Mouse (Mus musculus): Measurements from ENCODE around the gene Napsa. TPM values are rescaled to one million over a fixed set of nuclear protein-coding genes. Genes with fewer than 3 reads are reported as not detected.

The Napsa gene
- polyA plus RNA-seq, 1 experiment from 2014 or later: 2.1 TPM

DNA sequence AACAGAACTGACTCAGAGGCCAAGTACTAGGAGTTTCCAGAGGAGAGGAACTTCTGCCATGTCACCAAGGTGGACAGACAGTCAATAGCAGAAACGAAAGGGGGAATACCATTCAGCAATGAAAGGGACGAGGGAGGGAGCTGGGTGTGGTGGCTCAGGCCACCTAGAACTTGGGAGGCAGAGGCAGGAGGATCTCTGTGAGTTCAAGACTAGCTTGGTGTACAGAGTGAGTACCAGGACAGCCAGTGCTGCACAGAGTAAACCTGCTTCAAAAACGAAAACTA lies 52.3 kb downstream of the Napsa start:
- no peak overlapping the region for H3K4me2 ChIP-seq
- H3K27me3 ChIP-seq: 0 out of 2 replicates have a peak, but pooled peaks cover 5% of the 10 kb centered on the region
- H3K4me3 ChIP-seq: no peak overlapping the region
- H3K9ac ChIP-seq: no peak overlapping the region
- 75% methylated on average over 3 of the region's 3 CpGs for WGBS
- H3K27ac ChIP-seq: no peak overlapping the region
- H3K4me1 ChIP-seq: no peaks in the 10 kb centered on the region
- ATAC-seq (ENCODE audit: insufficient number of reproducible peaks, low FRiP score, low TSS enrichment, low read depth): no peak
- no peaks in the 10 kb centered on the region for H3K36me3 ChIP-seq
- H3K9me3 ChIP-seq: no peaks in the 10 kb centered on the region

DNA sequence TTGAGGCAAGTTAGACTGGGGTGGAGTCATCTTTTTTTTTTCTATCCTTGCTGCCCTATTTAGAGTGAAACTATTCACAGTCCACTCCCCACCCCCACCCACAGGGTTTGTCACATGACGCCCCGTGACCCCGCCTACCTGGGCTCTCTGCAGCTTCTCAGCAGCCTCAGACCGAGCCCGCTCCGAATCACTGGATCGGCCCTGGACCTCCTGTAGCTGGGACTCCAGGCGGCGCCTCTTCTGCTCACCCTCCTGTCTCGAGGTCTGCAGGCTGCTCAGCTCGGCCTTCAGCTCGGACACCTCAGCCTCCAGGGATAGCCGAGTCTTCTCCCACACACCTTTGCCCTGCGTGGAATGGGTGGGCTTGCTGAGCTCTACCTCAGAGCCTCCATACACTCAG lies 52.6 kb downstream of the Napsa start:
- Histone ChIP-seq H3K4me2 (no peak overlapping the region), H3K4me1 (no peaks in the 10 kb centered on the region), H3K27me3 (0 out of 2 replicates have a peak, but pooled peaks cover 5% of the 10 kb centered on the region), H3K36me3 (no peaks in the 10 kb centered on the region), H3K9ac (no peak overlapping the region), H3K27ac (no peak overlapping the region), H3K4me3 (no peak overlapping the region), H3K9me3 (no peaks in the 10 kb centered on the region)
- no peak for ATAC-seq (ENCODE audit: insufficient number of reproducible peaks, low FRiP score, low TSS enrichment, low read depth)
- 54% methylated on average over 14 of the region's 14 CpGs for WGBS

DNA sequence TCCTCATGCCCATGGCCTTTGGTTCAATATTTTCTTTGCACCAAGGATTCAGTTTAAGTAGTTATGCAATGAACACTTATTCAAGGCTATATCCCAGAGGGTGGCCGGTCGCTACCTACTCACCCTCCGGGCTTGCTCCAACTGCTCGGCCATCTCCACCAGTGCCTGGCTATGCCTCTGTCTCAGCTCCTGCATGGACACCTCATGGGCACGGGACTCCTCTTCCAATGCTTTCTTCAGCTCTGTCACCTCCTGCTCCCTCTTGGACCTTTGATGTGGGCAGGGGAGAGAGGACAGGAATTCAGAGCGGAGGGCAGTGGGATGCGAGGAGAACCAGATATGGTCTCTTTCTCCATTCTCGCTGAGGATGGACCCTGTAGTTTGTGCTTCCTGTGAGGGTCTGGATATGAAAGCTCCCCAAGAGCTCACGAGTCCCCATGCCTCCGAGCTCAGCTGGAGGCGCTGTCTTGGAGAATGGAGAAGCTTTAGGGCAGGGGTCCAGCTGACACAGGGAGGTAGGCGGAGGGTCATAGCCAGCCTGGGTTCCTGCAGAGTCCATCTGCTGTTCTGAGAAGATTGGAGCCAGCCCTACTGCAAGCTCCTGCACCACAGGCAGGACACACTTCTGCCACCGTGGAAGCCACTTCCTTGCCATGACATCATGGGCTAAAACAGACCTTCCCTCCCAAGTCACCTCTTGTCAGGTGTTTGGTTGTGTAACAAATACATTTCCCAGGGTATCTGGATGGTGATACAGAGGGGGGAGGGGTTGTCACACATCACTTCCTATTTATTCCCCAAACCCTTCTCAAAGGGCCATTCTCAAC lies 53.3 kb downstream of the Napsa start:
- Histone ChIP-seq H3K9ac (no peak overlapping the region), H3K36me3 (no peaks in the 10 kb centered on the region), H3K4me1 (no peaks in the 10 kb centered on the region), H3K4me2 (no peak overlapping the region), H3K27me3 (0 out of 2 replicates have a peak, but pooled peaks cover 5% of the 10 kb centered on the region), H3K4me3 (no peak overlapping the region), H3K27ac (no peak overlapping the region), H3K9me3 (no peaks in the 10 kb centered on the region)
- 82% methylated on average over 13 of the region's 13 CpGs for WGBS
- no peak for ATAC-seq (ENCODE audit: insufficient number of reproducible peaks, low FRiP score, low TSS enrichment, low read depth)

DNA sequence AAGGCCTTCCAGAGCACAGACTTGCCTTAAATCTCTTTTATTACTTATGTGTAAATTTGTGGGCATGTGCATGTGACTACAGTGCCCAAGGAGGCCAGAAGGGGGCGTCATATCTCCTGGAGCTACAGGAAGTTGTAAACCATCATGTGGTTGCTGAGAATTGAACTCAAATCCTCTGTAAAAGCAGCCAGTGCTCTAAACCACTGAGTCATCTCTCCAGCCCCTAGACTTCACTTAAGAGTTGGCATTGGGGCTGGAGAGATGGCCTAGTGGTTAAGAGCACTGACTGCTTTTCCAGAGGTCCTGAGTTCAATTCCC lies 53.8 kb downstream of the Napsa start:
- Histone ChIP-seq H3K4me2 (no peak overlapping the region), H3K4me1 (no peaks in the 10 kb centered on the region), H3K9me3 (no peaks in the 10 kb centered on the region), H3K9ac (no peak overlapping the region), H3K36me3 (no peaks in the 10 kb centered on the region), H3K27me3 (0 out of 2 replicates have a peak, but pooled peaks cover 5% of the 10 kb centered on the region), H3K27ac (no peak overlapping the region), H3K4me3 (no peak overlapping the region)
- WGBS: 61% methylated on average over 1 of the region's 1 CpGs
- no peak for ATAC-seq (ENCODE audit: insufficient number of reproducible peaks, low FRiP score, low TSS enrichment, low read depth)

DNA sequence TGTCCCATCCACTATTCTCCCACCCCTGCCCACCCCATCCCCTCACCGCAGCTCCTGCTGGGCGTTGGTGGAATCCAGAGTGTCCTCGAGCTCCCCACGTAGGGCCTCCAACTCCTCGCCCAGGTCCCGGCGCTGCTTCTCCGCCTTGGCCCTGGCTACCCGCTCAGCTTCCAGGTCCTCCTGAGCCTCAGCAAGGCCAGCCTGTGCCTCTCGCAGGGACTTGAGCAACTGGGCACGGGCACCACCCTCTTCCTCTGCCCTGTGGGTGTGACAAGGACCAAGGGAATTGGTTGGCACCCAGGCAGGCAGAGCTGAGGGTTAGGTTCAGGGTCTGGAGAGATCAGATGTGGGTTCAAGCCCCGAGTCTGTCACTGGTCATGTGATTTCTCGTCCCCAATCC lies 54.8 kb downstream of the Napsa start:
- Histone ChIP-seq H3K4me2 (no peak overlapping the region), H3K4me3 (no peak overlapping the region), H3K36me3 (no peaks in the 10 kb centered on the region), H3K4me1 (no peaks in the 10 kb centered on the region), H3K9me3 (no peaks in the 10 kb centered on the region), H3K27me3 (0 out of 2 replicates have a peak, but pooled peaks cover 6% of the 10 kb centered on the region), H3K9ac (no peak overlapping the region), H3K27ac (no peak overlapping the region)
- WGBS: 79% methylated on average over 13 of the region's 13 CpGs
- ATAC-seq (ENCODE audit: insufficient number of reproducible peaks, low FRiP score, low TSS enrichment, low read depth): no peak

DNA sequence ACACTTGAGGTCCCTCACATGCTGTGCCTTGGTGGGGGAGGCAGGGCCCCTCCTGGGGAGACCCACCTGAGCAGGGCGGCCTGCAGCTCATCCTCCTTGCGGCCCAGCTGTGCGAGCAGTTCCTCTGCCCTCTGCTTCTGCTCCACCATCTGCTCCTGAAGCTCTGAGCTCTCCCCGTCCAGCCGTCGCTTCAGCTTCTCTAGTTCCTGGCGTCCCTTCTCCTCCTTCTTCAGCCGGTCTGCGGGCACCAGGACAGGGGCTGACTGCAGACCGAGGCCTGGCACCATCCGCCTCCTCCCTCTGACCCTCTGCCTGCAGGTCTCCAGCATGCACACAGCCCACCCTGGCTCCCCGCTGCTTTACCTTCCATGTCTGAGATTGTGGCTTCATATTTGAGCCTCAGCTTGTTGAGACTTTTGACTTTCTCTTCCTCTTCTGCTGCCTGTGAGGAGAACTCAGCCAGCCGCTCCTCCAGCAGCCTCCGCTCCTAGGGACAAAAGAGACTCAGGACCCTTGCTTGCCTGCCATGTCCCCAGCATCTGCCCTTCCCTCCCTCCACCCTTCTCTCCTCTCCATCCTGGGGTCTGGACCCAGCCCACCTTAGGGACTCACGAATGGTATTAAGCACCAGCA lies 56.3 kb downstream of the Napsa start:
- Histone ChIP-seq H3K4me2 (no peak overlapping the region), H3K9ac (no peak overlapping the region), H3K27me3 (0 out of 2 replicates have a peak, but pooled peaks cover 17% of the 10 kb centered on the region), H3K36me3 (no peaks in the 10 kb centered on the region), H3K27ac (no peak overlapping the region), H3K9me3 (no peaks in the 10 kb centered on the region), H3K4me3 (no peak overlapping the region), H3K4me1 (no peaks in the 10 kb centered on the region)
- ATAC-seq (ENCODE audit: insufficient number of reproducible peaks, low FRiP score, low TSS enrichment, low read depth): no peak
- WGBS: 86% methylated on average over 15 of the region's 15 CpGs

DNA sequence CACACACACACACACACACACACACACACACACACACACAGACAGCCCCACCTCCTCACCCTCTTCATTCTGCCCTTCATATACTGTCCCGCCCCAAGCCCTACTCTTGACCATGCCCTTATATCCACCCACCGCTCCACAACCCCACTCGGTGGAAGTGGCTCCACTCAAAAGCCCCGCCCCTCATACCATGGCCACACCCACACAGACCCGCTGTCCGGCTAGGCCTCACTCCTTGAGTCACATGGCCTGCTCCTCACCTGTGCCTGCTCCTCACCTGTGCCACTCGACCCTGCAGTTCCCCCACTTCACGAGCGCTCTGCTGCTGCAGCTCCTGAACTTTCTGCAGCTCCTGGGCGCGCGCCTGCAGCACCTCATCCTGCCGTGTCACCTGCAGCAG lies 58.3 kb downstream of the Napsa start:
- Histone ChIP-seq H3K4me2 (no peak overlapping the region), H3K4me1 (no peaks in the 10 kb centered on the region), H3K4me3 (no peak overlapping the region), H3K27me3 (peaks cover 22% of the 10 kb centered on the region; the same call in 1 of the 2 replicates), H3K9ac (no peak overlapping the region), H3K27ac (no peak overlapping the region), H3K36me3 (no peaks in the 10 kb centered on the region), H3K9me3 (no peaks in the 10 kb centered on the region)
- no peak; the same call in 1 of the 2 replicates for ATAC-seq (ENCODE audit: insufficient number of reproducible peaks, low FRiP score, low TSS enrichment, low read depth)
- WGBS: 68% methylated on average over 13 of the region's 13 CpGs

DNA sequence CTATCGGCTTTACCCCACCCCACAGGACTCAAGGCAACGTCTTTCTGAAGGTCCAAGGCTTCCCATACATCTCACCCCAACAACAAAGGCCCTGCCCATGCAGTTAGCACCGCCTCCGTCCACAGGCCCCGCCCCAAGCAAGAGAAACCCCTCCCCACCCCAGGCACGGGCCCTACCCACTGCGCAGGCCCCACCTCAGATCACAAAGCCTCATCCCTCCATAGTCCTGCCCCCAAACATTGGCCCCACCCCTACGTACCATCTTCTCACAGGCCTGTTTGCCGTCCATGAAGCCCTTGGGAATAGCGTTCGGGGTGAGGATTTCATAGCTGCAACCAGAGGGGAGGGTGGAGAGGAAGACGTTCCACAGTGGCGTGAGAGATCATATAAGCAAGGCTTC lies 60.5 kb downstream of the Napsa start:
- Histone ChIP-seq H3K4me1 (no peaks in the 10 kb centered on the region), H3K9ac (no peak overlapping the region), H3K27me3 (peaks cover 22% of the 10 kb centered on the region; the same call in 1 of the 2 replicates), H3K36me3 (no peaks in the 10 kb centered on the region), H3K9me3 (no peaks in the 10 kb centered on the region), H3K27ac (no peak overlapping the region), H3K4me2 (no peak overlapping the region), H3K4me3 (no peak overlapping the region)
- 28% methylated on average over 13 of the region's 13 CpGs for WGBS
- no peak; the same call in 1 of the 2 replicates for ATAC-seq (ENCODE audit: insufficient number of reproducible peaks, low FRiP score, low TSS enrichment, low read depth)

DNA sequence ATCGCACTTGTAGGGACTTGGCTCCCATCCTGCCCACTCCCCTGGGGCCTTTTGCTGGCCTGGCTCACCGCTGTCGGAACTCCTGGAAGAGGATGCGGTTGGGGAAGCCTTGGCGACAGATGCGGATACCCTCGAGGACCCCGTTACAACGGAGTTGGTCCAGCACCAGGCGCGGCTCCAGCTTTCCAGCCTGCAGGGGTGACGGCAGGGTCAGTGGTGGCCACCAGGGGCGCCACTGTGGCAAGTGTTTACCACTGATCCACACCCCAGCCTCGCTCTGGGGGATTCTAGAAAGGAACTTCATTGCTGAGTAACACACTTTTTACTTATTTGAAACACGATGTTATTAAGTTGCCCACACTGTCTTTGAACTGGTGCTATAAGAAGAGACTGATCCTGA lies 61.2 kb downstream of the Napsa start:
- no peak for ATAC-seq (ENCODE audit: insufficient number of reproducible peaks, low FRiP score, low TSS enrichment, low read depth)
- peaks cover 27% of the 10 kb centered on the region for H3K27me3 ChIP-seq
- no peak overlapping the region for H3K27ac ChIP-seq

More for the DNA sequence above, 61.2 kb downstream of the Napsa start:
- no peak overlapping the region for H3K9ac ChIP-seq
- no peaks in the 10 kb centered on the region for H3K9me3 ChIP-seq
- WGBS: 12% methylated on average over 15 of the region's 15 CpGs
- no peak overlapping the region for H3K4me3 ChIP-seq
- no peak overlapping the region for H3K4me2 ChIP-seq
- H3K36me3 ChIP-seq: no peaks in the 10 kb centered on the region
- no peaks in the 10 kb centered on the region for H3K4me1 ChIP-seq

Small RNA genes within 50 kb of the gene (microRNA-seq; reads per million reads assigned to microRNA genes)
- gene Mir7053: not detected

Other genes starting within 250 kb of the Napsa start
- 2.2 and 3.2 TPM in 2 replicates for gene Syt3, start 188.3 kb upstream of the Napsa start, polyA plus RNA-seq (2015; fragmentation: Nextera tagmentation; extraction: Ambion mirVana)
- gene 1700008O03Rik, start 186.6 kb upstream of the Napsa start, polyA plus RNA-seq (2015; fragmentation: Nextera tagmentation; extraction: Ambion mirVana): 0.43 and 0.58 TPM in 2 replicates
- 0.55 and 0.87 TPM in 2 replicates for gene Lrrc4b, start 143.4 kb upstream of the Napsa start, polyA plus RNA-seq (2015; fragmentation: Nextera tagmentation; extraction: Ambion mirVana)
- gene Aspdh, start 107.0 kb upstream of the Napsa start, polyA plus RNA-seq (2015; fragmentation: Nextera tagmentation; extraction: Ambion mirVana): 0.29 and 0.56 TPM in 2 replicates
- gene Josd2, start 104.4 kb upstream of the Napsa start, polyA plus RNA-seq (2015; fragmentation: Nextera tagmentation; extraction: Ambion mirVana): 92.9 and 121 TPM in 2 replicates
- 103 and 116 TPM in 2 replicates for gene Emc10, start 75.9 kb upstream of the Napsa start, polyA plus RNA-seq (2015; fragmentation: Nextera tagmentation; extraction: Ambion mirVana)
- gene Fam71e1, start 75.8 kb upstream of the Napsa start, polyA plus RNA-seq (2015; fragmentation: Nextera tagmentation; extraction: Ambion mirVana): 9.7 and 12.8 TPM in 2 replicates
- 0.13 and 0.16 TPM in 2 replicates for gene Mybpc2, start 47.7 kb upstream of the Napsa start, polyA plus RNA-seq (2015; fragmentation: Nextera tagmentation; extraction: Ambion mirVana)
- 0.70 and 0.72 TPM in 2 replicates for gene Spib, start 40.3 kb upstream of the Napsa start, polyA plus RNA-seq (2015; fragmentation: Nextera tagmentation; extraction: Ambion mirVana)
- gene Pold1, start 23.5 kb upstream of the Napsa start, polyA plus RNA-seq (2015; fragmentation: Nextera tagmentation; extraction: Ambion mirVana): 75.7 and 83.6 TPM in 2 replicates
- 71.9 and 79.8 TPM in 2 replicates for gene Nr1h2, start 18.4 kb upstream of the Napsa start, polyA plus RNA-seq (2015; fragmentation: Nextera tagmentation; extraction: Ambion mirVana)
- gene Kcnc3, start 18.3 kb downstream of the Napsa start, polyA plus RNA-seq (2015; fragmentation: Nextera tagmentation; extraction: Ambion mirVana): 0.16 and 0.20 TPM in 2 replicates
- gene Myh14, start 98.5 kb downstream of the Napsa start, polyA plus RNA-seq (2015; fragmentation: Nextera tagmentation; extraction: Ambion mirVana): 5.4 and 6.4 TPM in 2 replicates
- not detected in 2 replicates for gene Izumo2, start 136.4 kb downstream of the Napsa start, polyA plus RNA-seq (2015; fragmentation: Nextera tagmentation; extraction: Ambion mirVana)
- 30.4 and 30.8 TPM in 2 replicates for gene Vrk3, start 176.0 kb downstream of the Napsa start, polyA plus RNA-seq (2015; fragmentation: Nextera tagmentation; extraction: Ambion mirVana)
- gene Zfp473, start 178.7 kb downstream of the Napsa start, polyA plus RNA-seq (2015; fragmentation: Nextera tagmentation; extraction: Ambion mirVana): 1.7 TPM in 2 replicates
- 83.6 and 88.0 TPM in 2 replicates for gene Nup62, start 243.7 kb downstream of the Napsa start, polyA plus RNA-seq (2015; fragmentation: Nextera tagmentation; extraction: Ambion mirVana)
- 1.0 and 1.6 TPM in 2 replicates for gene Il4i1, start 244.0 kb downstream of the Napsa start, polyA plus RNA-seq (2015; fragmentation: Nextera tagmentation; extraction: Ambion mirVana)
- 5.7 and 6.2 TPM in 2 replicates for gene Atf5, start 244.3 kb downstream of the Napsa start, polyA plus RNA-seq (2015; fragmentation: Nextera tagmentation; extraction: Ambion mirVana)

All from limb, embryonic 15.5 days (tissue).